Mouse (Mus musculus) left cerebral cortex, adult 11 months (tissue): Measurements from ENCODE around the gene Cplx3.

Experiments
- DNase-seq: peaks from one replicate; pipeline ENCODE4 v3.0.0; 2022; ENCODE audit warnings: low spot score

Cplx3 gene

GRCm38 (mm10) chr9:57638651-57639459, 32.8 kb upstream of the Cplx3 start:
- DNase-seq, result no peak

GRCm38 (mm10) chr9:57637741-57638322, 31.8 kb upstream of the Cplx3 start:
- no peak for DNase-seq

GRCm38 (mm10) chr9:57637272-57637671, 31.2 kb upstream of the Cplx3 start:
- no peak for DNase-seq

- DNase-seq, result no peak
Observed at GRCm38 (mm10) chr9:57633481-57634024, 27.5 kb upstream of the Cplx3 start.

- no peak for DNase-seq
Observed at GRCm38 (mm10) chr9:57629118-57629874, 23.2 kb upstream of the Cplx3 start.

- no peak for DNase-seq
Observed at GRCm38 (mm10) chr9:57628717-57629116, 22.6 kb upstream of the Cplx3 start.

GRCm38 (mm10) chr9:57627892-57628291, 21.8 kb upstream of the Cplx3 start:
- no peak for DNase-seq

GRCm38 (mm10) chr9:57627191-57627590, 21.1 kb upstream of the Cplx3 start:
- DNase-seq, result no peak

- DNase-seq, result no peak
Observed at GRCm38 (mm10) chr9:57625674-57626500, 19.8 kb upstream of the Cplx3 start.

- DNase-seq, result no peak
Observed at GRCm38 (mm10) chr9:57624295-57624694, 18.2 kb upstream of the Cplx3 start.

GRCm38 (mm10) chr9:57620674-57621073, 14.6 kb upstream of the Cplx3 start, which contains the start of gene Lman1l:
Gene Lman1l, minus strand, starts transcription at chr9:57620774.
- no peak for DNase-seq

- no peak for DNase-seq
Observed at GRCm38 (mm10) chr9:57618854-57619253, 12.8 kb upstream of the Cplx3 start.

GRCm38 (mm10) chr9:57617556-57618169, 11.6 kb upstream of the Cplx3 start:
- no peak for DNase-seq

GRCm38 (mm10) chr9:57614786-57615185, 8.7 kb upstream of the Cplx3 start:
- no peak for DNase-seq

GRCm38 (mm10) chr9:57613975-57614374, 7.9 kb upstream of the Cplx3 start:
- DNase-seq, result no peak

GRCm38 (mm10) chr9:57612587-57612986, 6.5 kb upstream of the Cplx3 start:
- DNase-seq, result no peak

- no peak for DNase-seq
Observed at GRCm38 (mm10) chr9:57610359-57610826, 4.3 kb upstream of the Cplx3 start.

GRCm38 (mm10) chr9:57609803-57610202, 3.7 kb upstream of the Cplx3 start:
- no peak for DNase-seq

GRCm38 (mm10) chr9:57605503-57605902, 578 bp downstream of the Cplx3 start:
- DNase-seq, result no peak

- DNase-seq, result no peak
Observed at GRCm38 (mm10) chr9:57604875-57605274, 1.2 kb downstream of the Cplx3 start.

GRCm38 (mm10) chr9:57602098-57602497, 4.0 kb downstream of the Cplx3 start:
- no peak for DNase-seq
